Mouse (Mus musculus): ENCODE data around the gene Etl4.

- TF ChIP-seq POLR2A (IDR thresholded peaks at IDR 0.05; ENCODE audit: insufficient read depth, low read length) (no peak), CTCF (IDR thresholded peaks at IDR 0.05; ENCODE audit: low read depth, low read length) (peak; percentile 65)
Observed at GRCm38 (mm10) chr2:20414856-20415255, 505.3 kb downstream of the Etl4 start.
